Mouse (Mus musculus) neutrophil, adult 83 days (primary cell): ENCODE data around the gene Alkbh7. TPM values are rescaled to one million over a fixed set of nuclear protein-coding genes. Genes with fewer than 3 reads are reported as not detected.

Experiments used
- total RNA-seq, 2 experiments: library from RNA; stranded (reverse); gene quantifications; one replicate each; pipeline ENCODE4 v1.2.4; 2023

Alkbh7 gene
- total RNA-seq: 1 to 10 TPM; 6.9 to 8.2 TPM

DNA sequence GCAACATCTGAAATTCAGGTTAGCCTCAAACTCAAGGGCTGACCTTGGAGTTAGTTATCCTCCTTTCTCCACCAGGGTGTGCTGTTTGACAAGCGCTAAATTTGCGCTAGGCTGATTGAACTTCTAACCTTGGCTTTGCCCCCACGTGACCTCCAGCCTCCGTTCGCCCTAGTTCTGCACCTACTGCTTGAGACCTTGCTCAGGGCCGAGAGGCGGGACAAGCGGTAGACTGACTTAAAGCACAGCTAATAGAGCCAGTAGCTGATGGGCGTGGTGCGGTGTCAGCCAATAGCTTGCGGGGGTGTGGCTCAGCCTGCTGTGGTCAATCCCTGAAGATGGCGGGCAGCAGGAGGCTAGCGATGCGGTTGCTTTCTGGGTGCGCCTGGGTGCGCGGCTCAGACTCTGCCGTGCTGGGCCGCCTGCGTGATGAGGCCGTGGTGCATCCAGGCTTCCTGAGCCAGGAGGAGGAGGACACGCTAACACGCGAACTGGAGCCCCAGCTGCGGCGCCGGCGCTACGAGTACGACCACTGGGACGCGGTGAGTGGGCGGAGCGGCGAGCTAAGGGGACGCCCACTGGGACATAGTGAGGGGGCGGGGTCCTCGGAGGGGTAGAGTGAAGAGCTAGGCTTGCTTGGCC lies at the start of gene Alkbh7:
Gene Alkbh7, plus strand, starts transcription at position 311 of the 639 bp plus-strand sequence.

DNA sequence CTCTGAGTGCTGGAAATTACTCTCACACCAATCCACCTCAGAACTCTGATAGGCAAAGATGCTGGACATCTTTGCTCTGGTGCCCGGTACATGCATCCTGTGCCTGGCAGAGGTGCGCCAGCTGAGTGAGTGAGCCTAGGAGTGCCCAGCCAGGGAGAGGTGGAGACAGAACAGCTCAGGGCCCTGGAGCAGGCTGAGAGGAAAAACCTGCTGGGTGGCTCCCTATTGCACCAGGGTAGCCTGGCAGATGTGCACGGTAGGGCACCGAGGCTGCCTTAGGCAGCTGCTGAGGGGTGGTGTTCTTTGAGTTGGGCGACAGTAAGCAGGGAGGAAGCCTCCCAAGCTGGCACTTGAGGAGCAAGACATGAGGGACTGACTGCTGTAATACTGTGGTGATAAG lies 15.1 kb upstream of the Alkbh7 start, which contains the start of gene Acer1:
Gene Acer1, minus strand, starts transcription at position 114 of the 400 bp plus-strand sequence.

GRCm38 (mm10) chr17:56990115-56990746 lies 6.9 kb upstream of the Alkbh7 start, which contains the start of gene Clpp:
Gene Clpp, plus strand, starts transcription at chr17:56990305.

GRCm38 (mm10) chr17:56999968-57000609 lies 3.0 kb downstream of the Alkbh7 start, which contains the start of gene Pspn:
Gene Pspn, minus strand, starts transcription at chr17:57000018.

DNA sequence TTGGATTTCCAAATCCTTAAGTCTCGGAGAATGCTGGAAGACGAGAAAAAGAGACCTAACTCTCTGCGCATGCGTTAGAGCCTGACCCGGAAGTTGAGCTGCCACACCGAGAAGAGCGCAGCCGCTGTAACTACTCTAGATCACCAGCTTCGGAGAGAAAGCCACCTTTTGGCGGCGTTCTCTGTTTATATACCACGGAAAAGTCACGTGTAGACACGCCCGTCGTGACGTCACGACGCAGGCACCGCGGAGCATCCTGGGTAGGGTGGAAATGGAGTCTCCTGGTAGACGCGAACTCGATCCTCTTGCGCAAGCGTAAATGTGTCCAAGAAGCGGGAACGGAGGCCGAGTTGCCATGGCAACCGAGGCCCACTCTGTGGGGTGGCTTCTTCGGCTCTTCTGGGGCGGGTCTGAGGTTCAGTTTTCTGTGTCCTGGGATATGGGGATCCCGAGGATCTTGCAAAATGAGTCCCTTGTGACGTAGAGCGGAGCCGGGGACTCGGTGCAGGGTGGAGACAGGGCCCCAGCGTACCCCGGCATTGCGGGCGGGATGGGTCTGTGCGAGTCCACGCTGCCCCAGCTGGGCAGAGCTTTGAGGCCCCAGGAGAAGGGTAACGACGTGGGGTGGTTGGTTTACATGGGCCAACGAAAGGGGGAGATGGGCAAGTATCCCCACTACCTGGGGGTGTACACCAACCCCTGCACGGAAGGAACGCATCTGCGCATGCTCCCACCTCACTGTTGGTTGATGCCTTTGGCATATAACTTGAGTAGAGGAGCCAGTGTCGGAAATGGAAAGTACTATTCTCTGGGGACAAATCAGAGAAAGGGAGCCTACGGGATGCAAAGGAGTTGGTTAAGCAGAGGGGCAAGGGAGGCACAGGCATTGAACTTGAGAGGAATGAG lies 14.3 kb downstream of the Alkbh7 start, which contains the start of the genes Gtf2f1 and Gm17949:
Gene Gtf2f1, minus strand, starts transcription at position 53 of the 906 bp plus-strand sequence.
Gene Gm17949, plus strand, starts transcription at position 234 of the 906 bp plus-strand sequence.

DNA sequence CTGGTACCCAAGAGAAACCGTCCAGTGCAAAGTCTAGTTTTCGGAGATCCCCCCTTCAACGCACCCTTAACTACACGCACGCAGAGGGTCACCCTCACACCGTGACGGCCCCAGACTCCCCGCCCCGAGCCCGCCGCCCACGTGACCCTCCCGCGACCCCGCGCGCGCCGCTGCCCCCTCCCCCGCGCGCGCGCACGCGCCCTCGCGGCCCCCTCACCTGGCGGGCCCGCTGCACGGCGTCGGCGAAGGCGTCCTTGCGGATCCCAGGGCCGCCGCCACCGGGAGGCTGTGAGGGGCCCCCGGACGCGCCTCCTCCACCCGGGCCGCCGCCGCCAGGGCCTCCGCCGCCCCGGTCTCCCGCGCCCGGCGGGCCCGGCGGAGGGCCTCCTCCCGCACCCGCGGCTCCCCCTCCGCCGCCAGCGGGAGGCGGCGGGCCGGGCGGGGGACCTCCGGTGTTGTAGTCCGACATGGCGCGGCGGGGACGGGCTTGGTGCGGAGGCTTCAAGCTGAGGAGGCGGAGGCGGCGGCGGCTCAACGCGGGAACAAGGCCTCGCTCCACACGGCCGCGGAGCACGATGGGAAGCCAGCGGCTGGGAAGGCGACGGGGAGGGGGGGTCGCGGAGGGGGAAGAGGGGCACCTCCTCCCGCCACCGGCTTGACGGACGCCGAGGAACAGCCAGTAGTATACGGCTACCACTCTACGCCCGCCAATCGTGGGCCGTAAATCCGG lies 34.0 kb downstream of the Alkbh7 start, which contains the start of gene Khsrp:
Gene Khsrp, minus strand, starts transcription at position 592 of the 730 bp plus-strand sequence.

DNA sequence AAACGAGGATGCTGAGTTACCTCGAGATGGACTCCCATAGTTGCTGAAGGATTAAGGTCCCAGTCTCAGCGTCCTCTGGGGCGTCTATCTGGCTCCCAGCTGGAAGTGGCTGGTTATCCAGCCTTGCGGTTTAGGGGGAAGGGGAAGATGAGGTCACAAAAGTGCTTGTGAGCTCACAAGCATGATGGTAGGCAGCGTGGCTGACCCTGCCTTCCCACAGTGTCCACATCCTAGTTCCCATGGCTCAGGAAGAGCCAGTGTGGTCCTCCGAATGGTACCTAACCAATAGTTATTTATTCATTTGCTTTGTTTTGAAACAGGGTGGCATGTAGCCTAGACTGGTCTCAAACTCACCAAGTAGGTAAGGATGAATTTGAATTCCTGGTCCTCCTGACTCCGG lies 44.4 kb downstream of the Alkbh7 start, which contains the start of gene Slc25a41:
Gene Slc25a41, minus strand, starts transcription at position 101 of the 400 bp plus-strand sequence.

Other genes with a start within 250 kb of the Alkbh7 start
- gene Nrtn, start 239.8 kb upstream of the Alkbh7 start, total RNA-seq: under 1 TPM in 1 of 2 experiments, not detected in 1; 0.40 TPM
- gene Dus3l, start 232.6 kb upstream of the Alkbh7 start, total RNA-seq: 10 to 100 TPM; 20.7 to 21.1 TPM
- gene Prr22, start 227.1 kb upstream of the Alkbh7 start, total RNA-seq: under 1 TPM; 0.50 to 0.97 TPM
- 1 to 10 TPM; 6.5 TPM for gene Rfx2, start 166.3 kb upstream of the Alkbh7 start, total RNA-seq
- not detected for gene Acsbg2, start 122.9 kb upstream of the Alkbh7 start, total RNA-seq
- gene 1700061G19Rik, start 121.9 kb upstream of the Alkbh7 start, total RNA-seq: not detected
- 10 to 100 TPM; 18.8 to 20.2 TPM for gene Mllt1, start 61.9 kb upstream of the Alkbh7 start, total RNA-seq
- gene Acer1, start 15.2 kb upstream of the Alkbh7 start, total RNA-seq: not detected
- gene Clpp, start 7.0 kb upstream of the Alkbh7 start, total RNA-seq: 10 to 100 TPM in 1 of 2 experiments, 1 to 10 TPM in 1; 9.5 to 14.3 TPM
- 1 to 10 TPM; 2.4 to 3.7 TPM for gene Pspn, start 2.7 kb downstream of the Alkbh7 start, total RNA-seq
- 10 to 100 TPM; 48.0 to 61.0 TPM for gene Gtf2f1, start 13.9 kb downstream of the Alkbh7 start, total RNA-seq
- gene Gm17949, start 14.1 kb downstream of the Alkbh7 start, total RNA-seq: under 1 TPM in 1 of 2 experiments, not detected in 1; 0.48 TPM
- 100 to 1,000 TPM in 1 of 2 experiments, 10 to 100 TPM in 1; 97.1 to 105 TPM for gene Khsrp, start 34.2 kb downstream of the Alkbh7 start, total RNA-seq
- gene Slc25a41, start 44.3 kb downstream of the Alkbh7 start, total RNA-seq: not detected
- not detected for gene Crb3, start 61.8 kb downstream of the Alkbh7 start, total RNA-seq
- gene Slc25a23, start 62.5 kb downstream of the Alkbh7 start, total RNA-seq: 1 to 10 TPM; 3.0 to 4.7 TPM
- gene Dennd1c, start 81.2 kb downstream of the Alkbh7 start, total RNA-seq: 100 to 1,000 TPM; 138 to 163 TPM
- gene Tubb4a, start 90.4 kb downstream of the Alkbh7 start, total RNA-seq: under 1 TPM; 0.15 to 0.18 TPM
- 1 to 10 TPM; 1.9 to 2.1 TPM for gene Tnfsf9, start 108.0 kb downstream of the Alkbh7 start, total RNA-seq
- gene Cd70, start 152.4 kb downstream of the Alkbh7 start, total RNA-seq: not detected
- gene Tnfsf14, start 196.8 kb downstream of the Alkbh7 start, total RNA-seq: 10 to 100 TPM; 32.7 to 34.8 TPM
- 100 to 1,000 TPM; 540 to 556 TPM for gene C3, start 230.8 kb downstream of the Alkbh7 start, total RNA-seq